Mouse (Mus musculus) heart, adult 18-20 months (tissue): Measurements from ENCODE around the gene Ccdc144b. TPM values are rescaled to one million over a fixed set of nuclear protein-coding genes. Genes with fewer than 3 reads are reported as not detected.

ENCODE experiments used
- total RNA-seq, 2 experiments: library from RNA; stranded (reverse); gene quantifications; 2 replicates each; pipeline ENCODE4 v1.2.3; 2021

The Ccdc144b gene
- total RNA-seq, 2 experiments from 2014 or later, result not detected

Other genes with a start within 250 kb of the Ccdc144b start
- gene Dcun1d1, start 116.1 kb downstream of the Ccdc144b start, total RNA-seq, result 10 to 100 TPM; 57.4 to 61.0 TPM
- gene Mccc1, start 52.9 kb downstream of the Ccdc144b start, total RNA-seq, result 100 to 1,000 TPM in 1 of 2 experiments, 10 to 100 TPM in 1; 91.4 to 102 TPM
- 10 to 100 TPM; 47.5 to 48.1 TPM for gene Acad9, start 12.4 kb upstream of the Ccdc144b start, total RNA-seq
- 1 to 10 TPM; 3.6 to 3.8 TPM for gene D3Ertd254e, start 97.5 kb upstream of the Ccdc144b start, total RNA-seq
- not detected for gene Qrfpr, start 168.8 kb upstream of the Ccdc144b start, total RNA-seq